Mouse (Mus musculus) forebrain, postnatal 0 days (tissue): Measurements from ENCODE around the gene Dact3. TPM values are rescaled to one million over a fixed set of nuclear protein-coding genes. Genes with fewer than 3 reads are reported as not detected.

ENCODE experiments used
- ATAC-seq: fragments of 200-750 bp; cut with Nextera tagmentation; 2 replicates; pipeline ENCODE4 v1.8.0; 2017; ENCODE audit warnings: mild to moderate bottlenecking, moderate library complexity
- DNase-seq: peaks from one replicate; pipeline ENCODE4 v3.0.0-alpha.2; 2015
- H3K27ac ChIP-seq: fragments of 300-500 bp; sonication (generic); 2 replicates; pipeline ENCODE4 v1.5.1; 2014; ENCODE audit warnings: low read depth, mild to moderate bottlenecking, antibody characterized with exemption, low read length, moderate library complexity, mixed read lengths
- H3K27me3 ChIP-seq: fragments of 300-500 bp; sonication (generic); 2 replicates; pipeline ENCODE4 v1.6.1; 2014; ENCODE audit warnings: mild to moderate bottlenecking, low read length, mixed read lengths; ENCODE audit not compliant: insufficient read depth
- H3K36me3 ChIP-seq: fragments of 300-500 bp; sonication (generic); 2 replicates; pipeline ENCODE4 v1.6.1; 2014; ENCODE audit warnings: mild to moderate bottlenecking, moderate library complexity; ENCODE audit not compliant: insufficient read depth
- H3K4me1 ChIP-seq: fragments of 300-500 bp; sonication (generic); 2 replicates; pipeline ENCODE4 v1.6.1; 2014; ENCODE audit warnings: antibody characterized with exemption; ENCODE audit not compliant: insufficient read depth
- H3K4me2 ChIP-seq: fragments of 300-500 bp; sonication (generic); 2 replicates; pipeline ENCODE4 v1.6.1; 2014; ENCODE audit warnings: low read depth, mild to moderate bottlenecking, moderate library complexity
- H3K4me3 ChIP-seq: fragments of 300-500 bp; sonication (generic); 2 replicates; pipeline ENCODE4 v1.5.1; 2014; ENCODE audit warnings: low read depth, low read length, mixed read lengths
- H3K9ac ChIP-seq: fragments of 300-500 bp; sonication (generic); 2 replicates; pipeline ENCODE4 v1.6.1; 2014; ENCODE audit warnings: mild to moderate bottlenecking
- H3K9me3 ChIP-seq: fragments of 300-500 bp; sonication (generic); 2 replicates; pipeline ENCODE4 v1.6.1; 2016; ENCODE audit warnings: low read length
- CTCF ChIP-seq: sonication (generic); IDR thresholded peaks from 2 replicates; pipeline ENCODE4 v1.5.1; 2016; ENCODE audit warnings: antibody characterized with exemption, control low read depth, low read depth
- WGBS: fragments of 180-500 bp; shearing (Covaris S2); extraction: QIAGEN DNeasy Blood & Tissue Kit; methylation state at CpG from one replicate; pipeline ENCODE4 v1.1.7; 2014; 5-methylcytosine and 5-hydroxymethylcytosine counted together
- polyA plus RNA-seq: library from polyadenylated mRNA; unstranded; fragments of >200 nt; fragmentation: Nextera tagmentation; extraction: Ambion mirVana; gene quantifications from 2 replicates; pipeline ENCODE4 v1.2.1, GENCODE M21; 2015
- total RNA-seq: library from RNA; depleted of rRNA; stranded (reverse); fragments of >200 nt; gene quantifications from 2 replicates; pipeline ENCODE4 v1.2.3, GENCODE M21; 2014

Gene Dact3
- total and polyA plus RNA-seq, 2 experiments from 2014 or later: 8.6 to 69.0 TPM

DNA sequence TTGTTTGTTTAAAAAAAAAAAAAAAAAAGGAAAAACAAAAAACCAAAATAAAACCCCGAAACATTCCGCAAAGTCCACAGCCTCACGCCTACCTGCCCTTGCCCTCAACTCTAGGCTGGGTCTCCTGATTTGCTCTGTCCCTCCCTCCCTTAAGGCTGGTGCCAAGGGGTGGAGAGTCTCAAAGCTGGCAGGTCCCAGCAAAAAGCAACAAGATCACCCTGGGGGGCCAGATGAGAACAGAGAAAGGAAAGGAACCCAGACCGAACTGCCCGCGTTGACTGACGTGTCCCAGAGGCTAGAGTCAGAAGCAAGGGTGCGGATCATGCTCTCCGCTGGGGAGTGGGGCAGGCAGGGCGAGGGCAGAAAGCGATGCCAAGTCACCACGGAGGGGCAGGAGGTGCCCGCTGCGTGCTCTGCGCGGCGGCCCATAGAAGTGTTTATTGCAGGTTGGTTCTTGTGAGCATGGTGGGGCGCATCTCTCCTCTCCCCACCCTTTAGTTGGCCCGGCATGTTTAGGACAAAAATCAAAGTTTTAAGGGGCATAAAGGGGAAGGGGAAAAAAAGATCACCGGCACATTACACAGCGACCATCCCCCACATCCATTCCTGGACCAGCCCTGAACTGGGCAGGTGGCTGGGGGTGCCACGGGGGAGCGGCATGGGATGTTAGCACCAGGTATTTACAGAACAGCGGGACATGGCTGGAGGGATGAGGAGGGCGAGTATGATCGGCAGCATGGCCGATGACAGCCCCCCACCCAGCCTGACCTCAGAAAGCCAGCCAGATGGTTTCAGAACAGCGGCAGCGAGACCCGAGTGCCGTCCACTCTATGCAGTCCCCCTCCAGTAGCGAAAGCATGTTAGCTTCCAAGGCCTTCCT is 40.6 kb downstream of the Dact3 start:
- H3K27ac ChIP-seq: no peak overlapping the region
- H3K4me2 ChIP-seq: no peak overlapping the region
- H3K9ac ChIP-seq: no peak overlapping the region
- DNase-seq (no peak), ATAC-seq (no peak)
- no peak overlapping the region for H3K4me3 ChIP-seq
- H3K27me3 ChIP-seq: no peaks in the 10 kb centered on the region
- peaks cover 10% of the 10 kb centered on the region for H3K4me1 ChIP-seq
- WGBS: 89% methylated on average over 32 of the region's 32 CpGs
- H3K9me3 ChIP-seq: no peaks in the 10 kb centered on the region
- TF ChIP-seq CTCF: no peak
- peaks cover 65% of the 10 kb centered on the region for H3K36me3 ChIP-seq

DNA sequence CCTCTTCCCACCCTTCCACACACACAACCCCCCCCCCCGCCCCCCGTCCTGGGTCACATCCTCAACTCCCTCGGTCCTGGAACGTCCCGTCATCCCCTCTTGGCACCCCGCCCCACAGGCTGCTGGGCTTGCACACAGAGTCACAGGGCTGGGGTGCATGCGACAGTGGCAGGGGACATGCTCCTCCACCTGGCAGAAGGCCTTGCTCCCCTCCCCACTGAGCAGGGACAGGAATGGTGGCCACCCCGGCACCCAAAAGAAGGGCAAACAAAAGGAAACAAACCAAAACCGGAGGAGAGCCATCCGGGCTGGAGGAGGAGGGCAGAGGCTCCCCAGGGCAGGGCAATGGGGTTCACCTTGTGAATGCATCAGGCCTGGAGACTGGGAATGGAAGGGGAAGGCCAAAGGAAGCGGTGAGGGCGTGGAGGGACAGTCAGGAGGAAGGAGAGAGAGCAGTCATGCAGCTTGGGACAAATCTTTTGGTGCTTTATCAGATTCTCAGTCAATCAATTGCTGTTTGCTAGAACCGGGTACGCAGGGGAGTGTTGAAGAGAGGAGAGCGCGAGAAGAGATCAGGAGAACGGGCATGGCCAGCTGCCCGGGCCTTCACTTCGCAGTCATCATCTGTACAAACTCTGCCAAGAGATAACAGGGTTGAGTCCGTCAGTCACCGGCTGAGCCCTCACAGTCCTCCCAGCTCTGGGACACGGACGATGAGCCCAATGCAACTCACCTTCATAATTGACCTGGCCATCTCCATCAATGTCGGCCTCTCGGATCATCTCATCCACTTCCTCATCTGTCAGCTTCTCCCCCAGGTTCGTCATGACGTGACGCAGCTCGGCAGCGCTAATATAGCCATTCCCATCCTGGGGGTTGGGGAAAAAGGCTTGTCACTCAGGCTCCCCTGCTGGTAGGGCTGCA is 41.5 kb downstream of the Dact3 start:
- no peak overlapping the region for H3K9ac ChIP-seq
- WGBS: 81% methylated on average over 30 of the region's 30 CpGs
- ATAC-seq: no peak
- peaks cover 65% of the 10 kb centered on the region for H3K36me3 ChIP-seq
- no peak overlapping the region for H3K4me3 ChIP-seq
- no peak for DNase-seq
- TF ChIP-seq CTCF: peak; percentile 10; the same call in 1 of the 2 replicates
- H3K4me2 ChIP-seq: no peak overlapping the region
- peaks cover 16% of the 10 kb centered on the region for H3K4me1 ChIP-seq
- no peaks in the 10 kb centered on the region for H3K27me3 ChIP-seq
- no peak overlapping the region for H3K27ac ChIP-seq
- no peaks in the 10 kb centered on the region for H3K9me3 ChIP-seq

DNA sequence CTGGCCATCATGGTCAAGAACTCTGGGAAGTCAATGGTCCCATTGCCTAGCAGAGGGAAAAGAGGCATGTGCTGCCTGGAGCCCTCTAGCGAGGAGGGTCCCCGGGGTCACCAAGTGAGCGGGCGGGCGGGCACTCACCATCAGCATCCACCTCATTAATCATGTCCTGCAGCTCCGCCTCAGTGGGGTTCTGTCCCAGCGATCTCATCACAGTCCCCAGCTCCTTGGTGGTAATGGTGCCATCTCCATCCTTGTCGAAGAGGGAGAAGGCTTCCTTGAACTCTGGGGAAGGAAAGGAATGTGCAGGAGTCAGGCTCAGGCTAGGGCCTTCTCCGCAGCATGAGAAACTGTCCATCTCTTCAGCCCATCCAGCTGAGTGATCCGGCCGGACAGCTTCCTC is 42.3 kb downstream of the Dact3 start:
- no peak overlapping the region for H3K4me3 ChIP-seq
- H3K4me2 ChIP-seq: no peak overlapping the region
- DNase-seq: no peak
- no peak overlapping the region for H3K9ac ChIP-seq
- no peak overlapping the region for H3K27ac ChIP-seq
- peaks cover 16% of the 10 kb centered on the region for H3K4me1 ChIP-seq
- no peaks in the 10 kb centered on the region for H3K9me3 ChIP-seq
- no peak for TF ChIP-seq CTCF
- WGBS: 90% methylated on average over 11 of the region's 11 CpGs
- no peaks in the 10 kb centered on the region for H3K27me3 ChIP-seq
- peaks cover 65% of the 10 kb centered on the region for H3K36me3 ChIP-seq
- ATAC-seq: no peak

DNA sequence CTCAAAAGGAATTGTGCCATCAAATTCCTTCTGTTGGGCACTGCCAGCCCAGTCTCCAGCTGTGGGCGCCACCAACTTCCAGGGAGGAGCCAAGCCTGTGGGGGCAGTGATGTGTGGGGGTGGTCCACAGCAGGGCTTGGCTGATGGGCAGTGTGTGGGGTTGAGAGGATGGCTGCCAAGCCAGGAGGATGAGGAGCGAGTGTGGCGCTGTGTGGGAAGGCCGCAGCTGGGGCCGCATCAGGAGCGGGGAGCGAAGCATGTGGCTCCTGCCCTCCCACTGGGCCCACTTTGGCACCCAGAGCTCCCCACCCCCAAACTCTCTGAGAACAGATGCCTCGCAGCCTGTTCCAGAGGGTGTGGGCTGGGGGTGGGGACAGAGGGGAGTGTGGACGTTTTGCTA is 42.9 kb downstream of the Dact3 start:
- no peak overlapping the region for H3K9ac ChIP-seq
- peaks cover 65% of the 10 kb centered on the region for H3K36me3 ChIP-seq
- no peaks in the 10 kb centered on the region for H3K9me3 ChIP-seq
- H3K27ac ChIP-seq: no peak overlapping the region
- no peaks in the 10 kb centered on the region for H3K27me3 ChIP-seq
- WGBS: 65% methylated on average over 9 of the region's 9 CpGs
- H3K4me2 ChIP-seq: no peak overlapping the region
- no peak overlapping the region for H3K4me3 ChIP-seq
- DNase-seq: no peak
- ATAC-seq: no peak
- H3K4me1 ChIP-seq: peaks cover 16% of the 10 kb centered on the region
- TF ChIP-seq CTCF: no peak

DNA sequence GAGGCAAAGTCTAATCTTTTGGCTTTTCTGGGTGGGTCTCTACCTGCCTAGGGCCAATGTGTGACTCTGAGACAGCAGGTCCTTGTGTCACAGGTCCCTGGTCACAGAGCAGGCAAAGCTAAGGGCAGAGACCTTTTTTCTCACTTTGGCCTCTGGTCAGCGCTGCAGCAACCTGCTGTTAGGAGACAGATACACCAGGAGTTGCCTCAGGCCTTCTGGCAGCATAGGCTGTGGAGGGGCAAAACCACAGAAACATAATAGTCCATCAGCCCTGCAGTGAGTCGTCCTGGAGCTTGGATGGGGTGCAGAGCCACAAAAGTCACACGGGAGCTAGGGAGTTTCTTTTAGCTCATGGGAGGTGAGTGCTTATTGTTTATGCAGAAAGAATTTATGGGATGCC is 43.6 kb downstream of the Dact3 start:
- Histone ChIP-seq H3K4me2 (no peak overlapping the region), H3K27me3 (no peaks in the 10 kb centered on the region), H3K9me3 (no peaks in the 10 kb centered on the region), H3K4me3 (no peak overlapping the region), H3K36me3 (peaks cover 62% of the 10 kb centered on the region), H3K4me1 (peaks cover 16% of the 10 kb centered on the region), H3K9ac (no peak overlapping the region), H3K27ac (no peak overlapping the region)
- 83% methylated on average over 3 of the region's 3 CpGs for WGBS
- no peak for TF ChIP-seq CTCF
- ATAC-seq (no peak), DNase-seq (no peak)

DNA sequence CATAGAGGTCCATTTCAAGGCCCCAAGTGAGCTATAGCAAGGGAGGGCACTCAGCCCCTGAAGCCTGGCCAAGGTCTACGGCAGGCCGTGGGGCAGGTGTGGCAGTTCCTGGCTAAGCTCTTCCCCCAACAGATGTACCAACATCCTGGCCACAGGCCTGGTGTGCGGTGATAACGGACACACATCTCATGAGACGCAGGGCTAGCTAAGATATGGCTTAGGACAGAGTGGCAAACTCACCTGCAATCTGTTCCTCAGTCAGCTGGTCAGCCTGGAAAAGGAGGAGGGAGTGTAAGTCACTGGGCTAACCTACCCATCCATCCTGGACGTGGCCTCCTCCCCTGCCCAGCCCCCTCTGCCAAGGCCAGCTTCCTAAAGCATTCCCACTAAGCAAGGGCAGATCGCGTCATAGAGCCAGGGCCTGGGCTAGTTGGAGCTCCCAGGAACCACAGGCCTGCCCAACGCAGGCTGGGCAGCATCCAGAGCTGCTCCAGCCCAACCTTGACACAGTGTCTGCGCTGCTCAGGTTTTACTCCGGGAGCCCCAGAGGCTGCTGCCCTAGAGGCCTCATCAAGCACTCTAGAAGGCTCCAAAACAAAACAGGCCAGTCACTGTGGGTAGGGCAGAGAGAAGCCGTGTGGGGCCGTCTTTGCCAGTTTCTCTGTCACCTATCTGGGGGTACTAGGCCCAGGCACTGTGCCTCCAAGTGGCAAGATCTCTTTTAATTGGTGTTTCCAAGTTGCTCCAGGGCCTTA is 44.5 kb downstream of the Dact3 start:
- no peak for TF ChIP-seq CTCF
- Histone ChIP-seq H3K4me3 (peak overlapping the region; percentile 1; the same call in 1 of the 2 replicates), H3K9ac (peak overlapping the region; percentile 19), H3K27ac (no peak overlapping the region), H3K9me3 (no peaks in the 10 kb centered on the region), H3K4me2 (peak overlapping the region; percentile 92), H3K36me3 (peaks cover 53% of the 10 kb centered on the region), H3K4me1 (peaks cover 16% of the 10 kb centered on the region), H3K27me3 (no peaks in the 10 kb centered on the region)
- no peak for DNase-seq
- 76% methylated on average over 13 of the region's 13 CpGs for WGBS
- ATAC-seq: no peak
